Mouse (Mus musculus) testis, adult 2 months (tissue): ENCODE results near the gene Paqr7.

ENCODE experiments used
- CTCF ChIP-seq: fragments of 200-500 bp; IDR thresholded peaks from 2 replicates; pipeline ENCODE4 v1.5.1; 2012; ENCODE audit warnings: low read depth, mild to moderate bottlenecking, inconsistent platforms, low read length, moderate library complexity; ENCODE audit not compliant: control insufficient read depth, insufficient read depth, insufficient replicate concordance
- POLR2A ChIP-seq: fragments of 200-500 bp; IDR thresholded peaks from 2 replicates; pipeline ENCODE4 v1.6.1; 2012; ENCODE audit warnings: low read depth, mild to moderate bottlenecking, inconsistent platforms, low read length, moderate library complexity; ENCODE audit not compliant: control insufficient read depth

GRCm38 (mm10) chr4:134555956-134556580, 59.6 kb downstream of the Paqr7 start:
- peak; percentile 60; the same call in 1 of the 2 replicates for TF ChIP-seq CTCF
- no peak for TF ChIP-seq POLR2A
